Mouse (Mus musculus) telencephalon, adult 2 months (tissue): ENCODE measurements around the gene Nabp1.

Source experiments
- DNase-seq: peaks from one replicate; pipeline ENCODE4 v3.0.0-alpha.2; 2011; ENCODE audit warnings: low read depth, low spot score

The Nabp1 gene

DNA sequence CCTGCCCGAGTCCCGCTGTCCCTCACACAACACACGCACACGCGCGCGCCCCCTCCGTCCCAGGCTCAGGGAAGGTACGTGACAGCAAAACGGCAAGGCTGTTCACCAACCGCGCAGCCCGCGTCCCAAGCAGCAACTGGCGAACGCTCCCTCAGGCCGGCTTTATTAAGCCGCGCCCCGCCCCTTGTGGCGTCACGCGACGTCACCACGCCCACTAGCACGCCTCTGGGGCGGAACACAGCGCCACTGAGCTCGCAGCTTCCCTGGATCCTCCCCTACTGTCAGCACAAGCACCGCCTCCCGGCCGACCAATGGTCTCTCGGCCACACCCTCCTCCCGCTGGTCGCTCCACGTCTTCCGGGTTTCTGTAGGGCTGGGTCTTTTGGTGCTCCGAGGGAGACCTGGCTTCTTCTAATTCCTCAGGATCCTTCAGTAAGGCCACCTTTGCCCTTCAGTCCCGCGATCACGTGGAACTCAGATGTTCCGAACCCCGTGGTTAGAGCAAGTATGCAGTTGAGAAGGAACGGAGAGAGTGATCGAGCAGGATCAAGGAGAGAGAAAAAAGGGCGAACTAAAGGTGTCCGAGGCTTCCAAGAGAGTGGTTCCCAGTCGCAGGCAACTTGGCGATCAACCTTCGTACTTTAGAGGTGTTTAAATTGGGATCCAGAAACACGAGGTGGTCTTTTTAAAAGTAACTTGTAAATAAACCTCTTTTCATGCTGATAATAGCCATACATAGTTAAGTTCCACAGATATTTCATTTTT lies at the start of gene Nabp1:
TSS of gene Nabp1 (minus strand) at position 164 of the 765 bp plus-strand sequence.
- peak; percentile 97 for DNase-seq

DNA sequence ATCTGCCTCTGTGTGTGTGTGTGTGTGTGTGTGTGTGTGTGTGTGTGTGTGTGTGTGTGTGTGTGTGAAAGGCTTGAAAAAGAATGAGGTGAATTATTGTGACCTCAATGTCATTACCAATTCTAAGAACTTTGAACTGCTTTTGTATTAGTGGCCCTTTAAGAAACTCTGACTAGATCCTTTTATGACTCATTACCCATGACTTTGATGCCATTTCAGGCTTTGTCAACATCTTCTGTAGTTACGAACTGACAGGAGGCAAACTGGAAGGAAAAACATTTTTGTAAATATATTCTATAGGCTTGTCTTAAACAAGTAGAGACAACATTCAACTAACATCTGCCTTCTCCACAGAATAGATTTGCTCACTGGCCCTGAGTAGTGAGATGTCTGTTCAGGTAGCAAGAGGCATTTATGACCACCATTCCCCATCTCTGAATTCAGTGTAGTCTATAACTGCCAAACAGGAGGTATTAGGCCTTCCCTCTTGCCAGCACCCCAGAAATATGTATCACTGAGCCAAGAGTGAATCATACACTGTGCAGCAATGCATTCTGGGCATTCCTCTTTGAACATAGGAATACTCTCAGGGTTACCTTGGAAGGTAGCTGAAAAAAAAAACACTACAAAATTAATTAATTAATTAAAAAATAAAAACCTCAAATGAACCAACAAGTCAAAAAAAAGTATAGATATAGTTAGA lies 47.5 kb upstream of the Nabp1 start:
- DNase-seq, result no peak

DNA sequence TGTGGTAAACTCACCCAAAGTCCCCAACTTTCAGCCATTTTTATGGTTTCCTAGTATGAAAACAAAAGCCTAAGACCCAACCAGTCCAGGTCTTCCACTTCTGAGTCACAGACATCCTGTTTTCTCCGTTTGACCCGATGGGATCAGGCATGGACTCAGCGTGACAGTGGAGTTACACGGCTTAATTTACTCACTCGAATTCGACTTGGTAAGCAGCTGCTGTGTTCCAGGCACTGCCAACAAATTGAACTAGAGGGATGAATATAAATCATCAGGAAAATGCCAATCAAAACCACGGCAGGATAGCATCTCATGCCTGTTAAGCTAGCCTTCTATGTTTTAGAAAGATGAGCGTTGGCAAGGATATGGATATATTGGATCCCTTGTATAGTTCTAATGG lies 43.4 kb upstream of the Nabp1 start:
- DNase-seq, result no peak

GRCm38 (mm10) chr1:51520246-51520780 lies 42.1 kb upstream of the Nabp1 start:
- no peak for DNase-seq

GRCm38 (mm10) chr1:51519112-51519511 lies 40.9 kb upstream of the Nabp1 start:
- no peak for DNase-seq

DNA sequence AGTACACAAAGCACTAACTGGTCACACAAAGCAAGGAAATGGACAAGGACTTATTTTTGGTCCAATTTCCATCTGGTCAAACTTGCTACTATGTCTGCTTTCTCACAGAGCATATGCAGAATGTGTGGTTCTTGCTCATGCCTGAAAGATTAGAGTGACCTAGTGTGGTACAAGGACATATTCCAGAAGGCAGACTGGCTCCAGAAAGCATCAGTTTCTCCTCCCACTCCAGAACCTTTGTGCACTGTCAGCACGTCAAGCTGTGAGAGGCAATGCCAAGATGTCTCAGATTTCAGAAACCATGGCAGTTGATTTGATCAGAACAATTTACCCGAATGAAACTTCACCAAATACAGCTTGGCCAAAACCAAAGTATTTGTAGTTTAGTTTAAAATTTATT lies 37.4 kb upstream of the Nabp1 start:
- no peak for DNase-seq

- peak; percentile 61 for DNase-seq
Measured at GRCm38 (mm10) chr1:51515041-51515440, 36.8 kb upstream of the Nabp1 start.

DNA sequence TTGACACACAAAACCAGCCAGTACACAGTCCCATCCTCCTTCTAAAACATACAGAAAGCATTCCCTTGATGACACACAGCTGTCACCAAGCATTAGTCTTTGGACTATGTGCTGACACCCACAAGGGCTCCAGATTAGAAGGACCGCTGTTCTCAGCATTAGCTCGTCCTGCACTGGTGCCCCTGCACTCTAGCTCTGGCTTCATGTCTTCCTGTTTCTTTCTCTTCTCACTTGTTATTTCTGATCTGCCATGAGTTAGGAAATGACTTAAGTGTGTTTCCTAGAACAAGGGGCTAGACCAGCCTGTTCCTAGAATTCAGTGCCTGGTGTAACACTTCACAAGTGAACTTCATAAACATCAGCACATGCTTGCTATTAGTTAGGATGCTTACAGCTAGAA lies 36.2 kb upstream of the Nabp1 start:
- no peak for DNase-seq

DNA sequence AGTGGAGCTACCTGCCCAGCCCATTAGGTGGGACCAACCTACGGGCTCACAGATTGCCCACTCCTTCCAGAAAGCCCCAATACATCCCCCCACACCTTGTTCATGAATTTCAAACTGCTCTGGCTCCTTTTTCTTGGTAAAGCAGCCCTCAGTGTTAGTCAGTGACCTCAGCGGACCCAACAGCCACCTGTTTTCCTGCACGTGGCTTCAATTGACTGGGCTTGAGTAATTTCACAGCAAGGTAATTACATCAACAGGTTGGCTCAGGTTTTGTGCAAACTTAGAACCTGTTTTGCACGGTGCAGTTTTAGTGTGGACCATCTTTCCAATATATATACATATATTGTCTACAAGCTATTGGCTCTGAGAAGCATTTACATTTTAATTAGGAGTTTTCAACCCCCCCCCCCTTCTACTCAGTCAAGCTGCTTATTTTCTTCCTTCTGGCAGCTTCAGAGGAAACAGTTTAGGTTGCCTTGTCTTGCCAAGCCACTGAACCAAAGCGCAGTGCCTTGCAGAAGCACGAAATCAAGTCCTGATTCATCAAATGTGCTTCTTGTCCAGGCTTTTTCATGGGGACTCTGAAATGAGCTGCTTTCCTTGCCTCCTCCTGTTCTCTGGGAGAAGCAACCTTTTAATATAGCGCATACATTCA lies 35.0 kb upstream of the Nabp1 start:
- DNase-seq, result no peak

GRCm38 (mm10) chr1:51512326-51512725 lies 34.1 kb upstream of the Nabp1 start:
- no peak for DNase-seq

DNA sequence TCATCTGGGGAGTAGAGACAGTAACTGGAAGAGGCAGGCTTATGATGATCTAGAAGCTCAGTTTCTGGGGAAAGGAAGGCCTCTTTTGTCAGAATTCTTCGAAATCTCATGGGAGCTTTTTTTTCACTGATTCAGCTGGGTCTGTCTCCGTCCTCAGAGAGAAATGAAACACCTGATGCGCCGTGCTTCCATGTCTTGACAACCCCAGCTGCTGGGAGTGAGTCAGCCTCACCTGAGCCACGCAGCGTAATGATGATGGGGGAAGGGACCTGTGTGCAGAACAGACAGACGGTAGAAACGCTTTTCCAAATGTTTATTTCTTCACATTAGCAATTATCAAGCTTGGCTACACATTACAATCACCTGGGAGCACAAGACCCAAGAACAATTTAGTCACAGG lies 31.6 kb upstream of the Nabp1 start:
- DNase-seq, result no peak

DNA sequence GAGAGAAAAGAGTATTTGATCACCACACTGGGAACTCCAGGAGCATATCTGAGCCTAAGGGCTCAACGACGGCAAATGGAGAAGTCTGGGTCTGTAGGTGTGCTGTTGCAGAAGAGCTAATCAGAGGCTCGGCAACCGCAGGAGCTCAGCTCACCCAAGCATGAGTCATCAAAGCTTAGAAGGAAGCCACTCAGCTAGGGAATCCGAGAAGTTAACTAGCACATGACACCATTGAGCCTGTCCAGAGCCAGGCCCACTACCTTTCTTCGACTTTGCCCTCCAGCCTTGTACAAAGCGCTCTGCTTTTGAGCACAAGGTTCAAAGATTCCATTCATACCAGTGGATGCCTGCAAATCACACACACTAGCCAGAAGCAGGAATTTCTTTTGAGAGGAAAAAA lies 30.9 kb upstream of the Nabp1 start:
- no peak for DNase-seq

DNA sequence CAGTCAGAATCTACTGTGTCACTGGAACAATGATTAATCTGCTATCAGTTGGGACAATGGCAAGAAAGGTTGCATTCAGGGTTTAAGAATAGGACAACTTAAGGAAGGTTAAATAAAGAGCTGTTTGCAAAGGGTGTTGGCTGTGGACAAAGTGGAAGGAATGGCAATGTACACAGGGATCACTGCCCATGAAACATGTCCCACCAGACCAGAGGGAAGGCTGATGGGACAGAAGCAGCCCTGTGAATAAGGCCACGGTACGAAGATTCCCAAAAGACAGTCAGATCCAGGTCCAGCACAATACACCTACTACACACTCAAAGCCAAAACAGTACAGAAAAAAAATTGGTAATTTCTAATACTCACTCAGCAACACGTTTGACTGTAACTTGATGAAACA lies 30.3 kb upstream of the Nabp1 start:
- DNase-seq, result no peak

- DNase-seq, result no peak
Measured at GRCm38 (mm10) chr1:51507436-51507835, 29.2 kb upstream of the Nabp1 start.

- DNase-seq, result no peak
Measured at GRCm38 (mm10) chr1:51506236-51506635, 28.0 kb upstream of the Nabp1 start.

DNA sequence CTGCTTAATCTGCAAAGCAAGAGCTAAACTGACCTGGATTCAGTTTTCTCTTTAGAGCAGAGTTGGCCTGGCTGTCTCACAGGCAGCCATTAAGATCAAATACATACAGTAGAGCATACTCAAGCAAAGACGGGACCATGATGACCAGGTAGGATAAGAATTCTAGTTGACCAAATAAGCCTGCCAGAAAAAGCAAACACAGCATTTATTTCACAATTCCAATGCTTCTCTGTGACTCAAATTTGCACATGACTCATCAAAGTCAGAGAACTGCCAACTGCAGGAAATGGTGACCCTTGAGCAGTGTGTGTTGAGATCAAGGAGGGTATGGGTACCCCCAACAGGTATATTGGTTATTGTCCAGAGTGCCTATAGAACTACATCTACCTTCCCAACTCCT lies 27.4 kb upstream of the Nabp1 start:
- no peak for DNase-seq

DNA sequence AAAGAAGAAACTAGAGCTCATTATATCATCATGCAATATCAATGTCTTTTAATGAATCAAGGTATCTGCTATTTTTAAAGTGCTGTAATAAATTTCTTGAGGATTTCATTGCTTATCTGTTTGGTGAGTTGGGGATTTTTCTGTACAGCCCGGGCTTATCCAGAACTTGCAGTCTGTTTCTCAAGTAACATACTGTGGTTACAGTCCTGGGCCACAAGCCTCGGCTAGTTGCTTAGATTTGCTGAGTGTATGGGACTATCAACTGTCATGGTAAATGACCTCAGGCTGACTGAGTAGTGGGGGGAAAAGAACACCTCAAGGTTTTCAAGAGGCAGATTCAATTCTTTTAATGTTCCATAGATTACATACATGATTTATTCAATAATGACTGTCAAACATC lies 24.8 kb upstream of the Nabp1 start:
- no peak for DNase-seq

GRCm38 (mm10) chr1:51502353-51502752 lies 24.1 kb upstream of the Nabp1 start:
- DNase-seq, result no peak

DNA sequence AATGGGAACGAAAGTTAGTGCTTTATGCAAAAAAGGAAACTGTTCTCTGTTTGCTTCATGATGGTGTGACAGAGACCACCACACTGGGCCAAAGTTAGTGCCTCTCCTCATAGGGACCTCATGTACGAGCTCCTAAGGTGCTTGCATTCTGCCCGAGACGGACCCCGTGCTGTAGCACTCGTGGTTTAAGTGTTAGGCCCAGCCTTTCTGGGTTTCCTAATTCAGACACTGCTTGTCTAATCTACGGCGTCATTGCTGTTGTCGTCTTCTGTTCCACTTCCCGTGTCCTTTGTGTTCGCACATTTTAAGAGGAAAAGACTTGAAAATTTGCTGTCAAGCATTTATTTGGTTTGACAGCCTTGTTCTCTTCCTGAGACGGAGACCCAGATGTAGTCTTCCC lies 23.0 kb upstream of the Nabp1 start:
- no peak for DNase-seq

DNA sequence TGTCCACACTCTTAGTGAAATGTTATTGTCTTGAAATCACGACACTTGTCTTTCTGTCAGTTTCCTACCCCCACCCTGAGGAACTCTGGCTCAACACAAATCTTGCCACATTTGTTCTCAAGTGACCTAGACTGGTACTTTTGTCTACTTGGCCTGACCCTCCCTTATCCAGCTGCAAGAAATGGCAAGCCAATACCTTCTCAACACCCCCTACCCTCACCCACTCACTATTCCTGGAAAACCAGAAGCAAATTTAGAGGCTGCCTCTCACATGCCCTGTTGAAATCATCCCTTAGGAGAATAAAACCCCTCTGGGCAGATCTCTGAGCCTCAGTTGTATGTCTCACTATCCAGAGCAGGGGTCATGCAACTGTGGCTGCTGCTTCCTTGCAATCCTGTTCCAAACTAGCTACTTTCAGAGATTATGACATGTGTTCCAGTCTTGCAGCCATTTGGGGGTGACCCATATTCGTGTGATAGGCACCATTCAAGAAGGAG lies 20.4 kb upstream of the Nabp1 start:
- no peak for DNase-seq

- no peak for DNase-seq
Measured at GRCm38 (mm10) chr1:51496163-51496562, 17.9 kb upstream of the Nabp1 start.

GRCm38 (mm10) chr1:51493592-51494307 lies 15.5 kb upstream of the Nabp1 start:
- no peak for DNase-seq
